Mouse (Mus musculus): ENCODE measurements around the gene Limch1.

Limch1 gene

GRCm38 (mm10) chr5:66876018-66876805 lies 130.6 kb downstream of the Limch1 start:
- no peak for DNase-seq (ENCODE audit: low spot score in 2 of 2)

GRCm38 (mm10) chr5:66877066-66877465 lies 131.4 kb downstream of the Limch1 start:
- DNase-seq (ENCODE audit: low spot score in 2 of 2) = no peak

- no peak for DNase-seq (ENCODE audit: low spot score in 2 of 2)
Measured at GRCm38 (mm10) chr5:66881901-66882341, 136.3 kb downstream of the Limch1 start.

GRCm38 (mm10) chr5:66882718-66883117 lies 137.1 kb downstream of the Limch1 start:
- DNase-seq (ENCODE audit: low spot score in 2 of 2) = no peak

- DNase-seq (ENCODE audit: low spot score in 2 of 2) = no peak
Measured at GRCm38 (mm10) chr5:66884505-66884904, 138.9 kb downstream of the Limch1 start.

- no peak for DNase-seq (ENCODE audit: low spot score in 2 of 2)
Measured at GRCm38 (mm10) chr5:66886410-66887120, 140.9 kb downstream of the Limch1 start.

GRCm38 (mm10) chr5:66888061-66888460 lies 142.4 kb downstream of the Limch1 start:
- no peak for DNase-seq (ENCODE audit: low spot score in 2 of 2)

GRCm38 (mm10) chr5:66889337-66889736 lies 143.7 kb downstream of the Limch1 start:
- DNase-seq (ENCODE audit: low spot score in 2 of 2) = peak; percentile 39 to 49

GRCm38 (mm10) chr5:66895440-66896120 lies 150.0 kb downstream of the Limch1 start:
- no peak for DNase-seq (ENCODE audit: low spot score in 2 of 2)

GRCm38 (mm10) chr5:66897584-66897983 lies 152.0 kb downstream of the Limch1 start:
- DNase-seq (ENCODE audit: low spot score in 2 of 2) = no peak

- DNase-seq (ENCODE audit: low spot score in 2 of 2) = no peak
Measured at GRCm38 (mm10) chr5:66898252-66898651, 152.6 kb downstream of the Limch1 start.

GRCm38 (mm10) chr5:66898811-66899430 lies 153.3 kb downstream of the Limch1 start:
- DNase-seq (ENCODE audit: low spot score in 2 of 2) = peak in 1 of 2 experiments; percentile 40

- DNase-seq (ENCODE audit: low spot score in 2 of 2) = no peak
Measured at GRCm38 (mm10) chr5:66901116-66901515, 155.5 kb downstream of the Limch1 start.

- DNase-seq (ENCODE audit: low spot score in 2 of 2) = no peak
Measured at GRCm38 (mm10) chr5:66904835-66905234, 159.2 kb downstream of the Limch1 start.

- DNase-seq (ENCODE audit: low spot score in 2 of 2) = no peak
Measured at GRCm38 (mm10) chr5:66908883-66909282, 163.3 kb downstream of the Limch1 start.

GRCm38 (mm10) chr5:66909962-66910361 lies 164.3 kb downstream of the Limch1 start:
- no peak for DNase-seq (ENCODE audit: low spot score in 2 of 2)

GRCm38 (mm10) chr5:66910610-66911009 lies 165.0 kb downstream of the Limch1 start:
- no peak for DNase-seq (ENCODE audit: low spot score in 2 of 2)

- no peak for DNase-seq (ENCODE audit: low spot score in 2 of 2)
Measured at GRCm38 (mm10) chr5:66911068-66911467, 165.4 kb downstream of the Limch1 start.

- DNase-seq (ENCODE audit: low spot score in 2 of 2) = no peak
Measured at GRCm38 (mm10) chr5:66913791-66914190, 168.2 kb downstream of the Limch1 start.

- DNase-seq (ENCODE audit: low spot score in 2 of 2) = no peak
Measured at GRCm38 (mm10) chr5:66917353-66918315, 172.0 kb downstream of the Limch1 start.

Data from right cerebral cortex, postnatal 36 days (tissue).